Mouse (Mus musculus): ENCODE results near the gene Gm21663.
A peak's percentile ranks its signal among the peaks of the same experiment; 100 is the strongest.
"Not testable (repeated sequence)": the region's sequence is repeated elsewhere in the genome, so short reads cannot be mapped to it uniquely, and the experiment has no call there.

Gene Gm21663

GRCm38 (mm10) chr5:25942281-25942680, at the start of gene Gm21663:
TSS of gene Gm21663 (minus strand) at chr5:25942381.
- not testable (repeated sequence) for DNase-seq (ENCODE audit: low spot score)

- not testable (repeated sequence) for DNase-seq (ENCODE audit: low spot score)
Observed at GRCm38 (mm10) chr5:25988550-25988949, 46.4 kb upstream of the Gm21663 start, which contains the start of gene Gm21698. TSS of gene Gm21698 (minus strand) at chr5:25988650.

GRCm38 (mm10) chr5:25972563-25972962, 30.4 kb upstream of the Gm21663 start, which contains the start of gene Gm21680:
TSS of gene Gm21680 (minus strand) at chr5:25972663.
- not testable (repeated sequence) for DNase-seq (ENCODE audit: low spot score)

- not testable (repeated sequence) for DNase-seq (ENCODE audit: low spot score)
Observed at GRCm38 (mm10) chr5:25957050-25957449, 14.9 kb upstream of the Gm21663 start.

- not testable (repeated sequence) for DNase-seq (ENCODE audit: low spot score)
Observed at GRCm38 (mm10) chr5:25956611-25957010, 14.4 kb upstream of the Gm21663 start.

- not testable (repeated sequence) for DNase-seq (ENCODE audit: low spot score)
Observed at GRCm38 (mm10) chr5:25954317-25954716, 12.1 kb upstream of the Gm21663 start, which contains the start of gene Gm21671. TSS of gene Gm21671 (minus strand) at chr5:25954417.

GRCm38 (mm10) chr5:25945391-25945790, 3.2 kb upstream of the Gm21663 start:
- not testable (repeated sequence) for DNase-seq (ENCODE audit: low spot score)

GRCm38 (mm10) chr5:25891321-25891720, 50.9 kb downstream of the Gm21663 start:
- DNase-seq (ENCODE audit: low spot score), result peak; percentile 29

- no peak for DNase-seq (ENCODE audit: low spot score)
Observed at GRCm38 (mm10) chr5:25889746-25890382, 52.3 kb downstream of the Gm21663 start.

- no peak for DNase-seq (ENCODE audit: low spot score)
Observed at GRCm38 (mm10) chr5:25886708-25887107, 55.5 kb downstream of the Gm21663 start.
